Mouse (Mus musculus) midbrain, postnatal 0 days (tissue): ENCODE results near the gene Olfr916. TPM values are rescaled to one million over a fixed set of nuclear protein-coding genes. Genes with fewer than 3 reads are reported as not detected.

ENCODE experiments used
- ATAC-seq: fragments of 200-750 bp; cut with Nextera tagmentation; 2 replicates; pipeline ENCODE4 v1.8.0; 2017; ENCODE audit warnings: moderate number of reproducible peaks, mild to moderate bottlenecking, moderate TSS enrichment, moderate library complexity; ENCODE audit not compliant: low FRiP score
- DNase-seq: peaks from one replicate; pipeline ENCODE4 v3.0.0-alpha.2; 2015; ENCODE audit warnings: low spot score
- H3K27ac ChIP-seq: fragments of 300-500 bp; sonication (generic); 2 replicates; pipeline ENCODE4 v1.5.1; 2014; ENCODE audit warnings: low read depth, mild to moderate bottlenecking, low read length, mixed read lengths
- H3K27me3 ChIP-seq: fragments of 300-500 bp; sonication (generic); 2 replicates; pipeline ENCODE4 v1.6.1; 2014; ENCODE audit warnings: low read length, control low read depth, mixed read lengths; ENCODE audit not compliant: insufficient read depth
- H3K36me3 ChIP-seq: fragments of 300-500 bp; sonication (generic); 2 replicates; pipeline ENCODE4 v1.6.1; 2014; ENCODE audit warnings: low read length, control low read depth, mixed read lengths; ENCODE audit not compliant: insufficient read depth
- H3K4me1 ChIP-seq: fragments of 300-500 bp; sonication (generic); 2 replicates; pipeline ENCODE4 v1.6.1; 2014; ENCODE audit warnings: mild to moderate bottlenecking, control low read depth, antibody characterized with exemption, low read length, mixed read lengths; ENCODE audit not compliant: insufficient read depth
- H3K4me2 ChIP-seq: fragments of 300-500 bp; sonication (generic); 2 replicates; pipeline ENCODE4 v1.6.1; 2014; ENCODE audit warnings: low read depth, mild to moderate bottlenecking, low read length, mixed read lengths; ENCODE audit not compliant: poor library complexity, severe bottlenecking
- H3K4me3 ChIP-seq: fragments of 300-500 bp; sonication (generic); 2 replicates; pipeline ENCODE4 v1.5.1; 2014; ENCODE audit warnings: low read depth, mild to moderate bottlenecking, low read length, moderate library complexity
- H3K9ac ChIP-seq: fragments of 300-500 bp; sonication (generic); replicated peaks from 2 replicates; pipeline ENCODE4 v1.6.1; 2014; ENCODE audit warnings: mild to moderate bottlenecking, low read length, moderate library complexity, mixed read lengths; ENCODE audit not compliant: poor library complexity, severe bottlenecking
- H3K9me3 ChIP-seq: fragments of 300-500 bp; sonication (generic); 2 replicates; pipeline ENCODE4 v1.6.1; 2016; ENCODE audit warnings: low read length, control low read depth
- CTCF ChIP-seq: IDR thresholded peaks from 2 replicates; pipeline ENCODE4 v1.5.1; 2016; ENCODE audit warnings: antibody characterized with exemption, mild to moderate bottlenecking
- WGBS: fragments of 180-500 bp; shearing (Covaris S2); extraction: QIAGEN DNeasy Blood & Tissue Kit; methylation state at CpG from one replicate; pipeline ENCODE4 v1.1.7; 2014; 5-methylcytosine and 5-hydroxymethylcytosine counted together
- polyA plus RNA-seq: library from polyadenylated mRNA; unstranded; fragments of >200 nt; fragmentation: Nextera tagmentation; extraction: Ambion mirVana; gene quantifications from 2 replicates; pipeline ENCODE4 v1.2.1, GENCODE M21; 2015
- total RNA-seq: library from RNA; depleted of rRNA; stranded (reverse); fragments of >200 nt; gene quantifications from 2 replicates; pipeline ENCODE4 v1.2.3, GENCODE M21; 2014; rRNA removed

Olfr916 gene
- total RNA-seq (not detected in 2 replicates), polyA plus RNA-seq (not detected in 2 replicates)

- H3K4me3 ChIP-seq = no peak within 1 kb of the TSS
- 74% methylated on average over 1 of the region's 1 CpGs for WGBS
- no peak within 1 kb of the TSS for H3K27ac ChIP-seq
- H3K9ac ChIP-seq = no peak within 1 kb of the TSS
- H3K9me3 ChIP-seq = no peaks in the 10 kb centered on the region
- H3K27me3 ChIP-seq = no peaks in the 10 kb centered on the region
- DNase-seq (no peak), ATAC-seq (no peak)
- H3K4me2 ChIP-seq = no peak within 1 kb of the TSS
- no peak for TF ChIP-seq CTCF
- no peaks in the 10 kb centered on the region for H3K36me3 ChIP-seq
- H3K4me1 ChIP-seq = no peaks in the 10 kb centered on the region
Observed at GRCm38 (mm10) chr9:38659775-38660174, at the start of gene Olfr916. Gene Olfr916, minus strand, starts transcription at chr9:38659875.

- no peaks in the 10 kb centered on the region for H3K4me1 ChIP-seq
- no peak within 1 kb of the TSS for H3K27ac ChIP-seq
- DNase-seq (no peak), ATAC-seq (no peak)
- no peak within 1 kb of the TSS for H3K4me3 ChIP-seq
- H3K4me2 ChIP-seq = no peak within 1 kb of the TSS
- H3K9me3 ChIP-seq = no peaks in the 10 kb centered on the region
- H3K27me3 ChIP-seq = no peaks in the 10 kb centered on the region
- 86% methylated on average over 2 of the region's 2 CpGs for WGBS
- H3K9ac ChIP-seq = no peak within 1 kb of the TSS
- TF ChIP-seq CTCF = no peak
- H3K36me3 ChIP-seq = no peaks in the 10 kb centered on the region
Observed at GRCm38 (mm10) chr9:38674501-38674900, 14.8 kb upstream of the Olfr916 start, which contains the start of gene Olfr918. Gene Olfr918, minus strand, starts transcription at chr9:38674601.

GRCm38 (mm10) chr9:38672887-38673286, 13.2 kb upstream of the Olfr916 start:
- DNase-seq = no peak
- no peak for TF ChIP-seq CTCF
- H3K36me3 ChIP-seq = no peaks in the 10 kb centered on the region
- H3K4me2 ChIP-seq = no peak overlapping the region
- H3K27ac ChIP-seq = no peak overlapping the region
- no peaks in the 10 kb centered on the region for H3K4me1 ChIP-seq
- no peak overlapping the region for H3K9ac ChIP-seq
- WGBS = 91% methylated on average over 2 of the region's 2 CpGs
- no peaks in the 10 kb centered on the region for H3K27me3 ChIP-seq
- no peak for ATAC-seq
- no peak overlapping the region for H3K4me3 ChIP-seq
- H3K9me3 ChIP-seq = no peaks in the 10 kb centered on the region

GRCm38 (mm10) chr9:38665742-38666141, 6.1 kb upstream of the Olfr916 start, which contains the start of gene Olfr917:
Gene Olfr917, minus strand, starts transcription at chr9:38665842.
- WGBS = 91% methylated on average over 1 of the region's 1 CpGs
- Histone ChIP-seq H3K4me1 (no peaks in the 10 kb centered on the region), H3K4me2 (no peak within 1 kb of the TSS), H3K27ac (no peak within 1 kb of the TSS), H3K9ac (no peak within 1 kb of the TSS), H3K9me3 (no peaks in the 10 kb centered on the region), H3K4me3 (no peak within 1 kb of the TSS), H3K27me3 (no peaks in the 10 kb centered on the region), H3K36me3 (no peaks in the 10 kb centered on the region)
- DNase-seq (no peak), ATAC-seq (no peak)
- no peak for TF ChIP-seq CTCF

GRCm38 (mm10) chr9:38632406-38632805, 27.3 kb downstream of the Olfr916 start:
- WGBS = 68% methylated on average over 4 of the region's 4 CpGs
- Histone ChIP-seq H3K4me2 (no peak overlapping the region), H3K4me1 (no peaks in the 10 kb centered on the region), H3K9ac (no peak overlapping the region), H3K36me3 (no peaks in the 10 kb centered on the region), H3K27me3 (no peaks in the 10 kb centered on the region), H3K27ac (no peak overlapping the region), H3K9me3 (no peaks in the 10 kb centered on the region), H3K4me3 (no peak overlapping the region)
- ATAC-seq = no peak
- no peak for TF ChIP-seq CTCF
- DNase-seq = no peak

Other genes starting within 250 kb of the Olfr916 start
- not detected in 2 replicates for gene Olfr901, start 230.4 kb downstream of the Olfr916 start, total RNA-seq
- not detected in 2 replicates for gene Olfr901, start 230.4 kb downstream of the Olfr916 start, polyA plus RNA-seq
- not detected in 2 replicates for gene Olfr902, start 212.2 kb downstream of the Olfr916 start, total RNA-seq
- not detected in 2 replicates for gene Olfr902, start 212.2 kb downstream of the Olfr916 start, polyA plus RNA-seq
- not detected in 2 replicates for gene Olfr904, start 196.7 kb downstream of the Olfr916 start, total RNA-seq
- gene Olfr904, start 196.7 kb downstream of the Olfr916 start, polyA plus RNA-seq = not detected in 2 replicates
- not detected in 2 replicates for gene Olfr905, start 188.8 kb downstream of the Olfr916 start, total RNA-seq
- gene Olfr905, start 188.8 kb downstream of the Olfr916 start, polyA plus RNA-seq = not detected in 2 replicates
- gene Olfr906, start 172.8 kb downstream of the Olfr916 start, total RNA-seq = not detected in 2 replicates
- not detected in 2 replicates for gene Olfr906, start 172.8 kb downstream of the Olfr916 start, polyA plus RNA-seq
- gene Olfr907, start 164.1 kb downstream of the Olfr916 start, total RNA-seq = not detected in 2 replicates
- gene Olfr907, start 164.1 kb downstream of the Olfr916 start, polyA plus RNA-seq = not detected in 2 replicates
- not detected in 2 replicates for gene Olfr911-ps1, start 138.3 kb downstream of the Olfr916 start, total RNA-seq
- not detected in 2 replicates for gene Olfr911-ps1, start 138.3 kb downstream of the Olfr916 start, polyA plus RNA-seq
- not detected in 2 replicates for gene Olfr910, start 122.0 kb downstream of the Olfr916 start, total RNA-seq
- gene Olfr910, start 122.0 kb downstream of the Olfr916 start, polyA plus RNA-seq = not detected in 2 replicates
- not detected in 2 replicates for gene Olfr912, start 79.7 kb downstream of the Olfr916 start, total RNA-seq
- gene Olfr912, start 79.7 kb downstream of the Olfr916 start, polyA plus RNA-seq = not detected in 2 replicates
- gene Olfr913, start 67.1 kb downstream of the Olfr916 start, total RNA-seq = not detected in 2 replicates
- gene Olfr913, start 67.1 kb downstream of the Olfr916 start, polyA plus RNA-seq = not detected in 2 replicates
- gene Olfr914, start 54.8 kb downstream of the Olfr916 start, total RNA-seq = not detected in 2 replicates
- gene Olfr914, start 54.8 kb downstream of the Olfr916 start, polyA plus RNA-seq = not detected in 2 replicates
- not detected in 2 replicates for gene Olfr917, start 6.0 kb upstream of the Olfr916 start, total RNA-seq
- not detected in 2 replicates for gene Olfr917, start 6.0 kb upstream of the Olfr916 start, polyA plus RNA-seq
- gene Olfr918, start 14.7 kb upstream of the Olfr916 start, total RNA-seq = not detected in 2 replicates
- not detected in 2 replicates for gene Olfr918, start 14.7 kb upstream of the Olfr916 start, polyA plus RNA-seq
- not detected in 2 replicates for gene Olfr919, start 43.8 kb upstream of the Olfr916 start, total RNA-seq
- not detected in 2 replicates for gene Olfr919, start 43.8 kb upstream of the Olfr916 start, polyA plus RNA-seq
- 9.9 and 11.3 TPM in 2 replicates for gene Vwa5a, start 58.4 kb upstream of the Olfr916 start, total RNA-seq
- gene Vwa5a, start 58.4 kb upstream of the Olfr916 start, polyA plus RNA-seq = 5.5 and 6.0 TPM in 2 replicates
- gene Olfr920, start 92.4 kb upstream of the Olfr916 start, total RNA-seq = under 0.01 and 0.05 TPM in 2 replicates
- 0.02 and 0.04 TPM in 2 replicates for gene Olfr920, start 92.4 kb upstream of the Olfr916 start, polyA plus RNA-seq
- not detected in 2 replicates for gene Olfr921, start 113.2 kb upstream of the Olfr916 start, total RNA-seq
- gene Olfr921, start 113.2 kb upstream of the Olfr916 start, polyA plus RNA-seq = not detected in 2 replicates
- not detected in 2 replicates for gene Olfr922, start 154.7 kb upstream of the Olfr916 start, total RNA-seq
- gene Olfr922, start 154.7 kb upstream of the Olfr916 start, polyA plus RNA-seq = not detected in 2 replicates
- not detected in 2 replicates for gene Olfr923, start 166.7 kb upstream of the Olfr916 start, total RNA-seq
- not detected in 2 replicates for gene Olfr923, start 166.7 kb upstream of the Olfr916 start, polyA plus RNA-seq
- not detected in 2 replicates for gene Olfr924, start 184.6 kb upstream of the Olfr916 start, total RNA-seq
- gene Olfr924, start 184.6 kb upstream of the Olfr916 start, polyA plus RNA-seq = not detected in 2 replicates
- not detected in 2 replicates for gene Olfr26, start 195.2 kb upstream of the Olfr916 start, total RNA-seq
- not detected in 2 replicates for gene Olfr26, start 195.2 kb upstream of the Olfr916 start, polyA plus RNA-seq
- not detected in 2 replicates for gene Olfr926, start 217.3 kb upstream of the Olfr916 start, total RNA-seq
- not detected in 2 replicates for gene Olfr926, start 217.3 kb upstream of the Olfr916 start, polyA plus RNA-seq